Mouse (Mus musculus): ENCODE results near the gene Svip. TPM values are rescaled to one million over a fixed set of nuclear protein-coding genes. Genes with fewer than 3 reads are reported as not detected.
A peak's percentile ranks its signal among the peaks of the same experiment; 100 is the strongest.

The Svip gene
- total RNA-seq (2012; rRNA removed), result 3.3 and 5.0 TPM in 2 replicates

- Histone ChIP-seq H3K9me3 (ENCODE audit: control insufficient read depth, insufficient read depth, low read depth, low read length) (no peaks in the 10 kb centered on the region), H3K4me1 (ENCODE audit: control insufficient read depth in 2 of 2, insufficient read depth in 2 of 2, low read length in 2 of 2, poor library complexity in 1 of 2) (peaks cover 3 to 4% of the 10 kb centered on the region in 2 experiments; a peak in 2 of 4 replicates), H3K4me3 (ENCODE audit: insufficient read depth in 1 of 2, low read depth in 1 of 2, low read length in 2 of 2, poor library complexity in 1 of 2, severe bottlenecking in 1 of 2) (peak within 1 kb of the TSS; percentile 85 to 100), H3K36me3 (ENCODE audit: control insufficient read depth, insufficient read depth, low read length, poor library complexity, severe bottlenecking) (no peaks in the 10 kb centered on the region), H3K9ac (ENCODE audit: insufficient read depth, low read depth, low read length, poor library complexity, severe bottlenecking) (peak within 1 kb of the TSS; percentile 91), H3K27ac (ENCODE audit: insufficient read depth, low read depth, low read length, poor library complexity, severe bottlenecking) (no peak within 1 kb of the TSS; the same call in 1 of the 2 replicates)
- peak; percentile 93 for DNase-seq (ENCODE audit: low read depth, low spot score)
- in situ Hi-C loops (cut with MboI; ENCODE audit: low sequenced_read_pairs in 2 of 2, unreplicated experiment in 2 of 2), result no loop called here
- TF ChIP-seq MAFK (IDR thresholded peaks at IDR 0.05; ENCODE audit: insufficient read depth, low read depth, low read length) (no peak), HCFC1 (IDR thresholded peaks at IDR 0.05; ENCODE audit: borderline replicate concordance, insufficient read depth, low read length) (no peak), CHD2 (IDR thresholded peaks at IDR 0.05; ENCODE audit: low read depth, low read length) (no peak), ZNF384 (IDR thresholded peaks at IDR 0.05; ENCODE audit: low read depth, low read length) (no peak), ZC3H11A (IDR thresholded peaks at IDR 0.05; ENCODE audit: borderline replicate concordance, low read depth, low read length) (no peak)
Measured at GRCm38 (mm10) chr7:52005511-52006295, at the start of gene Svip. TSS of gene Svip (minus strand) at chr7:52006018.

- H3K9ac ChIP-seq (ENCODE audit: insufficient read depth, low read depth, low read length, poor library complexity, severe bottlenecking), result no peak overlapping the region
- no peaks in the 10 kb centered on the region for H3K9me3 ChIP-seq (ENCODE audit: control insufficient read depth, insufficient read depth, low read depth, low read length)
- H3K4me3 ChIP-seq (ENCODE audit: insufficient read depth in 1 of 2, low read depth in 1 of 2, low read length in 2 of 2, poor library complexity in 1 of 2, severe bottlenecking in 1 of 2), result no peak overlapping the region
- DNase-seq (ENCODE audit: low read depth, low spot score), result peak; percentile 51
- no peak for TF ChIP-seq CHD2 (IDR thresholded peaks at IDR 0.05; ENCODE audit: low read depth, low read length)
- TF ChIP-seq HCFC1 (IDR thresholded peaks at IDR 0.05; ENCODE audit: borderline replicate concordance, insufficient read depth, low read length), result no peak
- TF ChIP-seq ZNF384 (IDR thresholded peaks at IDR 0.05; ENCODE audit: low read depth, low read length), result no peak
- TF ChIP-seq ZC3H11A (IDR thresholded peaks at IDR 0.05; ENCODE audit: borderline replicate concordance, low read depth, low read length), result peak; percentile 49
- no peak for TF ChIP-seq MAFK (IDR thresholded peaks at IDR 0.05; ENCODE audit: insufficient read depth, low read depth, low read length)
- in situ Hi-C loops (cut with MboI; ENCODE audit: low sequenced_read_pairs in 2 of 2, unreplicated experiment in 2 of 2), result loop anchor here in 1 of 2 experiments (25.0 kb wide), 1 partner anchor 324 kb away; no protein-coding TSS in a partner anchor
- H3K4me1 ChIP-seq (ENCODE audit: control insufficient read depth in 2 of 2, insufficient read depth in 2 of 2, low read length in 2 of 2, poor library complexity in 1 of 2), result no peaks in the 10 kb centered on the region
- H3K36me3 ChIP-seq (ENCODE audit: control insufficient read depth, insufficient read depth, low read length, poor library complexity, severe bottlenecking), result no peaks in the 10 kb centered on the region
- no peak overlapping the region for H3K27ac ChIP-seq (ENCODE audit: insufficient read depth, low read depth, low read length, poor library complexity, severe bottlenecking)
Measured at GRCm38 (mm10) chr7:52037600-52038582, 32.1 kb upstream of the Svip start.

DNA sequence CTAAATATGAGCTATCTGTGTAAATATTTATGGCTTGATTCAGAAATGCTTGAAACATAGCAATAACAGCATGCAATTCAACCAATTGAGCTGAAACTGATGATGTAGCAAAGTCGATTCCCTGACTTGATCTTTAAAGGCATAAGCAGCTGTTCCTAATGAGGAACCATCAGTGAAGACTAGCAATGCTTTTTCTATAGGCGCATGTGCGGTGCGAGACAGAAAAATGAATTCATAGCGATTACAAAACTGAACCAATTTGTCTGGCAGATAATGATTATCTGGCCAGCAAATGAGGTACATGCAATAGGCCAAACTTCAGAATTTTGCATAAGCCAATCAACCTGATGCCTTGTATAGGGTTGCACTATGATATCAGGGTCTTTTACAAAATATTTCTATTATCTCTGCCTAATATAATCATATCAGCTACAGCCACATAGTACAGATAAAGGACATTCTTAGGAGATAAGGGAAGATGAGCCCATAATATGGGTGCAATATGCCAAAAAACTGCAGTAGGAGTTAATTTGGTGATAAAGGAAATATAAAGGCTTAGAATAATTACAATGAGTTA is 18.3 kb upstream of the Svip start:
- H3K36me3 ChIP-seq (ENCODE audit: control insufficient read depth, insufficient read depth, low read length, poor library complexity, severe bottlenecking), result no peaks in the 10 kb centered on the region
- no peaks in the 10 kb centered on the region for H3K9me3 ChIP-seq (ENCODE audit: control insufficient read depth, insufficient read depth, low read depth, low read length)
- no peaks in the 10 kb centered on the region for H3K4me1 ChIP-seq (ENCODE audit: control insufficient read depth in 2 of 2, insufficient read depth in 2 of 2, low read length in 2 of 2, poor library complexity in 1 of 2)
- in situ Hi-C loops (cut with MboI; ENCODE audit: low sequenced_read_pairs in 2 of 2, unreplicated experiment in 2 of 2), result no loop called here
- DNase-seq (ENCODE audit: low read depth, low spot score), result no peak
- no peak overlapping the region for H3K27ac ChIP-seq (ENCODE audit: insufficient read depth, low read depth, low read length, poor library complexity, severe bottlenecking)
- no peak for TF ChIP-seq CHD2 (IDR thresholded peaks at IDR 0.05; ENCODE audit: low read depth, low read length)
- TF ChIP-seq MAFK (IDR thresholded peaks at IDR 0.05; ENCODE audit: insufficient read depth, low read depth, low read length), result no peak
- no peak for TF ChIP-seq ZNF384 (IDR thresholded peaks at IDR 0.05; ENCODE audit: low read depth, low read length)
- TF ChIP-seq ZC3H11A (IDR thresholded peaks at IDR 0.05; ENCODE audit: borderline replicate concordance, low read depth, low read length), result no peak
- no peak for TF ChIP-seq HCFC1 (IDR thresholded peaks at IDR 0.05; ENCODE audit: borderline replicate concordance, insufficient read depth, low read length)
- no peak overlapping the region for H3K9ac ChIP-seq (ENCODE audit: insufficient read depth, low read depth, low read length, poor library complexity, severe bottlenecking)
- no peak overlapping the region for H3K4me3 ChIP-seq (ENCODE audit: insufficient read depth in 1 of 2, low read depth in 1 of 2, low read length in 2 of 2, poor library complexity in 1 of 2, severe bottlenecking in 1 of 2)

- H3K36me3 ChIP-seq (ENCODE audit: control insufficient read depth, insufficient read depth, low read length, poor library complexity, severe bottlenecking), result no peaks in the 10 kb centered on the region
- no peak for TF ChIP-seq ZNF384 (IDR thresholded peaks at IDR 0.05; ENCODE audit: low read depth, low read length)
- DNase-seq (ENCODE audit: low read depth, low spot score), result no peak
- H3K4me1 ChIP-seq (ENCODE audit: control insufficient read depth in 2 of 2, insufficient read depth in 2 of 2, low read length in 2 of 2, poor library complexity in 1 of 2), result no peaks in the 10 kb centered on the region
- H3K4me3 ChIP-seq (ENCODE audit: insufficient read depth in 1 of 2, low read depth in 1 of 2, low read length in 2 of 2, poor library complexity in 1 of 2, severe bottlenecking in 1 of 2), result no peak overlapping the region
- no peaks in the 10 kb centered on the region for H3K9me3 ChIP-seq (ENCODE audit: control insufficient read depth, insufficient read depth, low read depth, low read length)
- no peak overlapping the region for H3K27ac ChIP-seq (ENCODE audit: insufficient read depth, low read depth, low read length, poor library complexity, severe bottlenecking)
- in situ Hi-C loops (cut with MboI; ENCODE audit: low sequenced_read_pairs in 2 of 2, unreplicated experiment in 2 of 2), result no loop called here
- H3K9ac ChIP-seq (ENCODE audit: insufficient read depth, low read depth, low read length, poor library complexity, severe bottlenecking), result no peak overlapping the region
Measured at GRCm38 (mm10) chr7:52022039-52022438, 16.2 kb upstream of the Svip start.

Measured in ES-E14 (cell line).